Mouse (Mus musculus) limb, embryonic 15.5 days (tissue): Measurements from ENCODE around the gene Aox4. TPM values are rescaled to one million over a fixed set of nuclear protein-coding genes. Genes with fewer than 3 reads are reported as not detected.

Experiments
- ATAC-seq: fragments of 200-750 bp; cut with Nextera tagmentation; 2 replicates; pipeline ENCODE4 v1.8.0; 2017; ENCODE audit warnings: low read depth, moderate TSS enrichment; ENCODE audit not compliant: insufficient number of reproducible peaks, low FRiP score, low TSS enrichment
- H3K27ac ChIP-seq: fragments of 300-500 bp; sonication (generic); 2 replicates; pipeline ENCODE4 v1.5.1; 2015; ENCODE audit warnings: moderate library complexity, mild to moderate bottlenecking, inconsistent platforms
- H3K27me3 ChIP-seq: fragments of 300-500 bp; sonication (generic); 2 replicates; pipeline ENCODE4 v1.6.1; 2015; ENCODE audit warnings: inconsistent platforms
- H3K36me3 ChIP-seq: fragments of 300-500 bp; sonication (generic); 2 replicates; pipeline ENCODE4 v1.6.1; 2015; ENCODE audit warnings: inconsistent platforms
- H3K4me1 ChIP-seq: fragments of 300-500 bp; sonication (generic); 2 replicates; pipeline ENCODE4 v1.6.1; 2015; ENCODE audit warnings: inconsistent platforms
- H3K4me2 ChIP-seq: fragments of 300-500 bp; sonication (generic); 2 replicates; pipeline ENCODE4 v1.6.1; 2015; ENCODE audit warnings: mild to moderate bottlenecking, inconsistent platforms
- H3K4me3 ChIP-seq: fragments of 300-500 bp; sonication (generic); 2 replicates; pipeline ENCODE4 v1.5.1; 2015; ENCODE audit warnings: mild to moderate bottlenecking, inconsistent platforms
- H3K9ac ChIP-seq: fragments of 300-500 bp; sonication (generic); 2 replicates; pipeline ENCODE4 v1.6.1; 2015; ENCODE audit warnings: inconsistent platforms
- H3K9me3 ChIP-seq: fragments of 300-500 bp; sonication (generic); 2 replicates; pipeline ENCODE4 v1.6.1; 2016; ENCODE audit warnings: inconsistent platforms
- WGBS: fragments of 180-500 bp; shearing (Covaris S2); methylation state at CpG from one replicate; pipeline ENCODE4 v1.1.7; 2015; 5-methylcytosine and 5-hydroxymethylcytosine counted together
- polyA plus RNA-seq: library from polyadenylated mRNA; unstranded; fragments of >200 nt; fragmentation: Nextera tagmentation; extraction: Ambion mirVana; gene quantifications from 2 replicates; pipeline ENCODE4 v1.2.1, GENCODE M21; 2015

Aox4 gene
- polyA plus RNA-seq, 1 experiment from 2014 or later: 30.7 TPM

- H3K4me1 ChIP-seq: peaks cover 16% of the 10 kb centered on the region
- H3K9me3 ChIP-seq: no peaks in the 10 kb centered on the region
- no peak overlapping the region for H3K9ac ChIP-seq
- no peak overlapping the region for H3K4me3 ChIP-seq
- no peaks in the 10 kb centered on the region for H3K36me3 ChIP-seq
- H3K27ac ChIP-seq: no peak overlapping the region
- no peaks in the 10 kb centered on the region for H3K27me3 ChIP-seq
- no peak overlapping the region for H3K4me2 ChIP-seq
- 56% methylated on average over 6 of the region's 6 CpGs for WGBS
- ATAC-seq: no peak
These were observed 10.9 kb downstream of the Aox4 start for GRCm38 (mm10) chr1:58221070-58221469.

- 57% methylated on average over 5 of the region's 5 CpGs for WGBS
- Histone ChIP-seq H3K36me3 (no peaks in the 10 kb centered on the region), H3K4me2 (no peak overlapping the region), H3K4me1 (peaks cover 16% of the 10 kb centered on the region), H3K27me3 (no peaks in the 10 kb centered on the region), H3K27ac (no peak overlapping the region), H3K9me3 (no peaks in the 10 kb centered on the region), H3K9ac (no peak overlapping the region), H3K4me3 (no peak overlapping the region)
- no peak for ATAC-seq
These were observed 11.7 kb downstream of the Aox4 start for GRCm38 (mm10) chr1:58221879-58222278.

DNA sequence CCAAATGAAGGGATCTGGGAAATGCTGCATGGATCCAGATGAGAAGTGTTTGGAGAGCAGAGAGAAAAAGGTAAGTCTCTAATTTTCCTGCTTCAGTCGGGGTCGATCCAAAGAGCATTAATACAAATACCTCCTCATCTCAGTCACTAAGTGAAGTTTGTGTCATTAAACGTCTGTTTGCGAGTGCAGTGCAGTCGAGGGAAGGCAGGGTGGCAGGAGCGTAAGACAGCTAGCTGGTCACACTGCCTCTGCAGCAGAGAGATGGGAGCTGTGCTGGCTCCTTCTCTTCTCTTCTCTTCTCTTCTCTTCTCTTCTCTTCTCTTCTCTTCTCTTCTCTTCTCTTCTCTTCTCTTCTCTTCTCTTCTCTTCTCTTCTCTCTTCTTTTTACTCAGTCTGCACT is 17.9 kb downstream of the Aox4 start:
- no peak overlapping the region for H3K4me3 ChIP-seq
- no peaks in the 10 kb centered on the region for H3K27me3 ChIP-seq
- no peak for ATAC-seq
- no peak overlapping the region for H3K9ac ChIP-seq
- no peaks in the 10 kb centered on the region for H3K9me3 ChIP-seq
- no peaks in the 10 kb centered on the region for H3K36me3 ChIP-seq
- H3K27ac ChIP-seq: no peak overlapping the region
- no peaks in the 10 kb centered on the region for H3K4me1 ChIP-seq
- WGBS: 58% methylated on average over 6 of the region's 6 CpGs
- no peak overlapping the region for H3K4me2 ChIP-seq

- no peaks in the 10 kb centered on the region for H3K27me3 ChIP-seq
- H3K4me3 ChIP-seq: no peak overlapping the region
- H3K4me2 ChIP-seq: no peak overlapping the region
- H3K36me3 ChIP-seq: no peaks in the 10 kb centered on the region
- H3K9ac ChIP-seq: no peak overlapping the region
- H3K9me3 ChIP-seq: no peaks in the 10 kb centered on the region
- ATAC-seq: no peak
- no peak overlapping the region for H3K27ac ChIP-seq
- H3K4me1 ChIP-seq: no peaks in the 10 kb centered on the region
These were observed 18.7 kb downstream of the Aox4 start for GRCm38 (mm10) chr1:58228916-58229315.

- Histone ChIP-seq H3K27me3 (no peaks in the 10 kb centered on the region), H3K4me2 (no peak overlapping the region), H3K9me3 (no peaks in the 10 kb centered on the region), H3K27ac (no peak overlapping the region), H3K4me1 (no peaks in the 10 kb centered on the region), H3K9ac (no peak overlapping the region), H3K36me3 (no peaks in the 10 kb centered on the region), H3K4me3 (no peak overlapping the region)
- no peak for ATAC-seq
- 89% methylated on average over 4 of the region's 4 CpGs for WGBS
These were observed 19.6 kb downstream of the Aox4 start for GRCm38 (mm10) chr1:58229774-58230173.

- no peaks in the 10 kb centered on the region for H3K9me3 ChIP-seq
- 66% methylated on average over 5 of the region's 5 CpGs for WGBS
- no peaks in the 10 kb centered on the region for H3K27me3 ChIP-seq
- H3K9ac ChIP-seq: no peak overlapping the region
- H3K4me1 ChIP-seq: no peaks in the 10 kb centered on the region
- H3K4me2 ChIP-seq: no peak overlapping the region
- H3K4me3 ChIP-seq: no peak overlapping the region
- no peak overlapping the region for H3K27ac ChIP-seq
- ATAC-seq: no peak
- no peaks in the 10 kb centered on the region for H3K36me3 ChIP-seq
These were observed 20.3 kb downstream of the Aox4 start for GRCm38 (mm10) chr1:58230542-58230941.

DNA sequence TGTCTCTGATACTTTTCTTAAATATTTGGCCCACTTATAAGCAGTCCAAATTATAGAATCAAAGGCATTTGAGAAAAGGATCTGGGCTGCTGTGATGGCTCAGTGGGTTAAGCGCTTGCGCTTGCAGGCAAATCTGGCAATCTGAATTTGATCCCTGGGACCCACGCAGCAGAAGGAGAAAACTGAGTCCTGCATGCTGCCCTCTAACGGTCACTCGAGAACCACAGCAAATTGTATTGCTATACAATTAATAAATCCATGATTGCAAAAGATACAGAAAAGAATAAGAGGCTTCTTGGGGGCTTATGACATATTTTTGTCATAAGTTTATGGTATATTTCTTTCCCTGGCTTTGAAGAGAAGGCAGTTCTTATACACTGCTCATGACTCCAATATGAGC is 25.2 kb downstream of the Aox4 start:
- H3K27ac ChIP-seq: no peak overlapping the region
- H3K4me2 ChIP-seq: no peak overlapping the region
- ATAC-seq: no peak
- H3K4me1 ChIP-seq: peaks cover 9% of the 10 kb centered on the region; the same call in 1 of the 2 replicates
- H3K9ac ChIP-seq: no peak overlapping the region
- no peaks in the 10 kb centered on the region for H3K36me3 ChIP-seq
- no peaks in the 10 kb centered on the region for H3K27me3 ChIP-seq
- H3K4me3 ChIP-seq: no peak overlapping the region
- no peaks in the 10 kb centered on the region for H3K9me3 ChIP-seq
- WGBS: 49% methylated on average over 5 of the region's 5 CpGs

GRCm38 (mm10) chr1:58237527-58238299 is 27.5 kb downstream of the Aox4 start:
- Histone ChIP-seq H3K27me3 (no peaks in the 10 kb centered on the region), H3K9me3 (no peaks in the 10 kb centered on the region), H3K27ac (0 out of 2 replicates have a peak overlapping the region, but pooled peaks have one; percentile 5), H3K4me2 (no peak overlapping the region), H3K9ac (no peak overlapping the region), H3K4me3 (no peak overlapping the region), H3K36me3 (no peaks in the 10 kb centered on the region), H3K4me1 (peaks cover 9% of the 10 kb centered on the region; the same call in 1 of the 2 replicates)
- ATAC-seq: peak; percentile 58; the same call in 1 of the 2 replicates
- 65% methylated on average over 4 of the region's 4 CpGs for WGBS

- Histone ChIP-seq H3K27ac (no peak overlapping the region), H3K4me3 (no peak overlapping the region), H3K4me2 (no peak overlapping the region), H3K27me3 (no peaks in the 10 kb centered on the region), H3K9ac (no peak overlapping the region), H3K4me1 (peaks cover 9% of the 10 kb centered on the region; the same call in 1 of the 2 replicates), H3K36me3 (no peaks in the 10 kb centered on the region), H3K9me3 (no peaks in the 10 kb centered on the region)
- no peak for ATAC-seq
- 69% methylated on average over 5 of the region's 5 CpGs for WGBS
These were observed 28.2 kb downstream of the Aox4 start for GRCm38 (mm10) chr1:58238440-58238839.

DNA sequence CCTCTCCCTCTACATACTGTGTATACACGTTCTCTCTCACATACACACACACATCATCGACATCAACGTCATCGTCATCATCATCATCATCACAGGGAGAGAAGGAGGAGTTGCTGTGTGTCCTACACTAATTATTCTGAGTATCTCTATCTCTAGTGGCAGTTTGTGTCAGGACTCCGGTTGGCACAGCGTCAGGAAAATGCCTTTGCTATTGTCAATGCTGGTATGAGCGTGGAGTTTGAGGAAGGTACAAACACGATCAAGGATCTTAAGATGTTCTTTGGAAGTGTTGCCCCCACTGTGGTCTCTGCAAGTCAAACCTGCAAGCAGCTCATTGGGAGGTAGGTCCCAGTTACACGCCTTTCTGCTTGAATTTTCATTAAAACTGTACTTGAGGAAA is 28.8 kb downstream of the Aox4 start:
- Histone ChIP-seq H3K9me3 (no peaks in the 10 kb centered on the region), H3K9ac (no peak overlapping the region), H3K36me3 (no peaks in the 10 kb centered on the region), H3K27me3 (no peaks in the 10 kb centered on the region), H3K27ac (no peak overlapping the region), H3K4me1 (peaks cover 9% of the 10 kb centered on the region; the same call in 1 of the 2 replicates), H3K4me3 (no peak overlapping the region), H3K4me2 (no peak overlapping the region)
- 94% methylated on average over 9 of the region's 9 CpGs for WGBS
- no peak for ATAC-seq

- no peaks in the 10 kb centered on the region for H3K9me3 ChIP-seq
- H3K9ac ChIP-seq: no peak overlapping the region
- no peaks in the 10 kb centered on the region for H3K27me3 ChIP-seq
- H3K4me3 ChIP-seq: no peak overlapping the region
- WGBS: 68% methylated on average over 6 of the region's 6 CpGs
- ATAC-seq: no peak
- peaks cover 9% of the 10 kb centered on the region; the same call in 1 of the 2 replicates for H3K4me1 ChIP-seq
- no peak overlapping the region for H3K4me2 ChIP-seq
- no peaks in the 10 kb centered on the region for H3K36me3 ChIP-seq
- no peak overlapping the region for H3K27ac ChIP-seq
These were observed 30.1 kb downstream of the Aox4 start for GRCm38 (mm10) chr1:58240347-58240746.

DNA sequence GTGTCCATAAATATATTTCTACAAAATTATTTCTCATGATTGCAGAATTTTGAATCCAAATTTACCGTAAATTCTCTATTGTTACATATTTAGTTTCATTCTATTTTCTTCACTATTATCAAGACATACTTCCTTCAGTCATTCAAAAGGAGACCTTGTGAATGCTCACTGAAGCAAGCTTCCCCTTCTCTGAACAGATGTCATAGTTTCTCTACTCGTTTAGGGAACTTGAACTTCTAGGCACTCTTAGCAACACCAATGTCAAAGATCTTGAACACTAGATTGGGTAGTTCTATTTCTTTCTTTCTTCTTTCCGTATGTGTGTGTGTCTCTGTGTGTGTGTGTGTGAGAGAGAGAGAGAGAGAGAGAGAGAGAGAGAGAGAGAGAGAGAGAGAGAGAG is 34.3 kb downstream of the Aox4 start:
- no peak overlapping the region for H3K4me3 ChIP-seq
- H3K9ac ChIP-seq: no peak overlapping the region
- no peak overlapping the region for H3K4me2 ChIP-seq
- WGBS: 80% methylated on average over 3 of the region's 3 CpGs
- H3K4me1 ChIP-seq: no peaks in the 10 kb centered on the region
- H3K27me3 ChIP-seq: no peaks in the 10 kb centered on the region
- ATAC-seq: no peak
- no peaks in the 10 kb centered on the region for H3K9me3 ChIP-seq
- no peak overlapping the region for H3K27ac ChIP-seq
- H3K36me3 ChIP-seq: no peaks in the 10 kb centered on the region
